Mouse (Mus musculus) lung, postnatal 0 days (tissue): ENCODE measurements around the gene H6pd.

Experiments used
- CTCF ChIP-seq: IDR thresholded peaks from 2 replicates; pipeline ENCODE4 v1.5.1; 2016; ENCODE audit warnings: antibody characterized with exemption, mild to moderate bottlenecking
- EP300 ChIP-seq: IDR thresholded peaks from 2 replicates; pipeline ENCODE4 v1.6.1; 2016; ENCODE audit warnings: antibody characterized with exemption, mild to moderate bottlenecking, control low read depth

- TF ChIP-seq EP300: no peak
- TF ChIP-seq CTCF: no peak
Measured at GRCm38 (mm10) chr4:150015436-150015835, 6.6 kb upstream of the H6pd start.
